Mouse (Mus musculus) subcutaneous adipose tissue, adult 2 months (tissue): Measurements from ENCODE around the gene Bloc1s5. TPM values are rescaled to one million over a fixed set of nuclear protein-coding genes. Genes with fewer than 3 reads are reported as not detected.

ENCODE experiments used
- polyA plus RNA-seq: library from polyadenylated mRNA; depleted of rRNA; stranded (reverse); fragments of >200 nt; gene quantifications from 2 replicates; pipeline ENCODE4 v1.2.3, GENCODE M21; 2012; ENCODE audit warnings: low replicate concordance; rRNA removed

Gene Bloc1s5
- 7.1 and 9.8 TPM in 2 replicates for polyA plus RNA-seq

DNA sequence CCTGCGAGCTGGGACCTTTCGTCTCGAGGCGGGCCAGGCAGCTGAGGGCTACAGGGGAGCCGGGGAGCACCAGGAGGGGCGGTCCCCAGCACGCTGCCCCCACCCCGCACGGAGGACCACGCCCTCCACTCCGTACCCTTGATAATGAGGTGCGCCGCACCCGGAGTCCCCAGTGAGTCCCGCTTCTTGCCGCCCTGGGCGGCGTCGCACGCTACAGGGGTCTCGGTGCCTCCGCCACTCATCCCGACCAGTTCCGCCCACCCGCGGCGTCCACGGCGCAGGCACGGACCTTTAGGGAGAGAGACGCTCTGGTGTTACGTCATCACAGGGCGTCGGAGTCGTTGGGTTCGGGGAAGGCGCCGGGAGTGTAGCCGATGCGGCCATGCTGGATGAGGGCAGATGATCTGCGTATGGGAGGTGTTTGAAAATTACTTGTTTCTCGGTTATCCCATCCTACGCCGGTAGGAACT, at the start of gene Bloc1s5:
TSS of gene Bloc1s5 (minus strand) at position 310 of the 470 bp plus-strand sequence.

DNA sequence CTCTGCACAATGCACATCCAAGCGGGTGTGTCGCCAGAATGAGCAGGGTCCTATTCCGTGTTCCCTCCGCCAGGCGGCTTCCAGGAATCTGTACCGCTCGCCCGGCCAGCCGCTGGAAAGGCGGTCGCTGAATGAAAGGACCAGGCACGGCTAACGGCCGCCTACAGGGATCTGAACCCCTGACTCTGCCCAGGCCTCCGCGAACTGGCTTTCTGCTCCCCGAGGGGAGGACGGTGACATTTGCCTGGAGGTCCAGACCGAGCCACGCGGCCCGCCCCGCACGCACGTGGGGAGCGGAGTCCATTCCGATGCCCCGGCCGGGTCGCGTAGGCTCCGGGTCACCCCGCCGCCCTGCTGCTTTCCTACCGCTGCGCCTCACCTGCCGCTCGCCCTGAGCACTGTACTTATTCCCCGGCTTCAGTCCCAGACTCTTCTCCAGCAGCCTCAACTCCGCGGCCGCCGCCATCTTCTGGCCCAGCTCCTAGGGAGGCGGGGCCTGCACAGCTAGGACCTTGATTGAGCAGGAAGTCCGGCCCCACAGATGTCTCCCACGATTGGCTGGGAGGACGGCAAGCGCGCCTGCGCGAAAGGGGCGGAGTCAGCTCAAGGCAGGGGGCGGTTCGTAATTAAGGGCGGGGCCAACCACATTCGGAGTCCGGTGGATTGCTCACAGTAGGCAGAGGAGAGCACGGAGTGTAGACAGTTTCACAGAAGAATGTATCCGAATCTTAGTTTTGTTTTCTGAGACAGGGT, 23.8 kb upstream of the Bloc1s5 start, which contains the start of gene Eef1e1:
TSS of gene Eef1e1 (minus strand) at position 531 of the 753 bp plus-strand sequence.

Other genes starting within 250 kb of the Bloc1s5 start
- gene Txndc5, start 106.3 kb downstream of the Bloc1s5 start, polyA plus RNA-seq: 88.1 and 224 TPM in 2 replicates
- gene Eef1e1, start 23.9 kb upstream of the Bloc1s5 start, polyA plus RNA-seq: 3.9 and 7.9 TPM in 2 replicates